Mouse (Mus musculus) B cell, adult 62 days (primary cell): ENCODE data around the gene Cpb2. TPM values are rescaled to one million over a fixed set of nuclear protein-coding genes. Genes with fewer than 3 reads are reported as not detected.

Source experiments
- total RNA-seq: library from RNA; stranded (reverse); gene quantifications from 4 replicates; pipeline ENCODE4 v1.2.4, GENCODE M21; 2023

Gene Cpb2
- total RNA-seq = not detected in 4 replicates

GRCm38 (mm10) chr14:75242087-75242486, at the start of gene Cpb2:
TSS of gene Cpb2 (plus strand) at chr14:75242287.

DNA sequence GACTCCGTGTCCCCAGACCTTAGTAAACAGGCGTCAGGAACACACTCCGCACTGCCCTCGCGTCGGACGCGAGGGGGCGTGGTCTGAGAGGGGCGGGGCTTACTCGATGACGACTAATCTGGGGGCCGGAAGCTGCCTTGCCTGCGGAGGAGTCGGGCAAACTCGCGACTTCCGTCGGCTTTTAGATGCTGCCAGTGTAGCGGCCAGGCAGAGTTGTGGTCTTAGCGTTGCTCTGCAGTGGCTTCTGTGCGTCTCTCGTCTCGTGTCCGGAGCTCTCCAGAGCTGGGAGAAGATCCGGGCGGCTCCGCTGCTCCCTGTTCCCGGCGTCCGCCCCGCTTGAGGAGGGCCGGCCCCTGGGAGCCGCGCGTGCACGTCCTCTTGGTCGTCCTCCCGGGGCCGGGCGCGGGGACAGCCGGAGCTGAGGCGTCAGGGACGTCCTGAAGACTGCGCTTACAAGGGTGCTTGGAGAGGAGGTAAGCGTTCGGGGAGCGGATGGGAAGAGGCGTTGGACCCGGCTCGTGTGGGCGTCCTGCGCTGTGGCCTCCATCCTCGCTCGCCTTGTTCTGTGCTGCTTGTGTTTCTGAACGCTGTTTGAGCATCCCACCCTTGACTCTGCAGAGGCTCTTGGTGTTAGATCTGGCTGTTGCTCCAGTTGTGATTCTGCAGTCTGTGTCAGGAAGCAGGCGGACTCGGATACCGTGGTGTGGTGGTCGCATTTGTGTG, 42.3 kb downstream of the Cpb2 start, which contains the start of gene Zc3h13:
Gene Zc3h13, plus strand, starts transcription at position 181 of the 723 bp plus-strand sequence.

Other genes starting within 250 kb of the Cpb2 start
- gene Rubcnl, start 226.3 kb upstream of the Cpb2 start, total RNA-seq = 101 to 126 TPM (median 110 TPM) in 4 replicates
- not detected in 4 replicates for gene Lrrc63, start 111.4 kb upstream of the Cpb2 start, total RNA-seq
- 669 to 716 TPM (median 690 TPM) in 4 replicates for gene Lcp1, start 111.2 kb upstream of the Cpb2 start, total RNA-seq
- gene Zc3h13, start 42.1 kb downstream of the Cpb2 start, total RNA-seq = 44.1 to 52.8 TPM (median 47.9 TPM) in 4 replicates
- not detected in 4 replicates for gene Siah3, start 213.7 kb downstream of the Cpb2 start, total RNA-seq